13 mouse cellular contexts compared by ENCODE assay signal in the genomic region with DNA sequence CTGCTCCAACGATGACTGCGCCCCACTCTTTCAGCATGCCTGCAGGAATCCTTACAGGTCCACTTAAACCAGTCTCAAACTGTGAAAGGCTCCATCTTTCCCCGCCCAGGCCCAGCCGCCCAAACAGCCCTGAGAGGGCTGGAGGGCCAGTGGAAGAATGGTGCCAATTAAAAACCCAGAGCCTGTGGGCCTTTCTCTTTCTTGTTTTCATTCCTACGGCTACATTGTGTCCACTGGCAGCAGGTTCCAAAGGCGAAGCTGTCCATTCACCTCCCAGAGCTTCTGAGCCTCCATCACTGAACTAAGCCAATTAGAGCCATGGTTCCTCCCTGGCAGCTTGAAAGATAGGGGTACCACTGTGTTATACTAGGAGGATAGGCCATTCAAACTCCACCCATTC.
A peak's percentile ranks its signal among the peaks of the same experiment; 100 is the strongest.
DNase-seq lines count a peak whose midpoint lies in the region; ATAC-seq and TF ChIP-seq lines count a peak whose summit lies in the region.
"Had no signal": no experiment of that assay in that cellular context is flagged by ENCODE, and none has a peak within 500 bp of the region (broad histone marks: within the 10 kb centered on the region; RNA-seq: fewer than 3 reads in every experiment).

No protein-coding gene starts in this region.

- no peaks in the 10 kb centered on the region for H3K9me3 ChIP-seq in intestine, postnatal 0 days (ENCODE audit: control insufficient read depth)
- H3K9me3 ChIP-seq in intestine, embryonic 15.5 days, result no peaks in the 10 kb centered on the region
- no peaks in the 10 kb centered on the region for H3K9me3 ChIP-seq in forebrain, embryonic 13.5 days (replicated peaks)
- H3K9me3 ChIP-seq in midbrain, embryonic 11.5 days (ENCODE audit: control insufficient read depth, low read length), result no peaks in the 10 kb centered on the region
- H3K9me3 ChIP-seq: limb, embryonic 12.5 days had no signal

- peaks cover 23% of the 10 kb centered on the region; the same call in 1 of the 2 replicates for H3K4me1 ChIP-seq in intestine, postnatal 0 days (replicated peaks; ENCODE audit: control insufficient read depth, insufficient read depth, low read length)
- peaks cover 26% of the 10 kb centered on the region for H3K4me1 ChIP-seq in intestine, embryonic 15.5 days (replicated peaks)
- peaks cover 21% of the 10 kb centered on the region for H3K4me1 ChIP-seq in bone marrow, adult 2 months (ENCODE audit: control insufficient read depth, insufficient read depth, low read length)
- peaks cover 93% of the 10 kb centered on the region for H3K4me1 ChIP-seq in forebrain, embryonic 13.5 days
- H3K4me1 ChIP-seq in midbrain, embryonic 11.5 days (ENCODE audit: control insufficient read depth, insufficient read depth, low read length), result peaks cover 18% of the 10 kb centered on the region
- H3K4me1 ChIP-seq in heart, adult 2 months (ENCODE audit: control insufficient read depth, insufficient read depth, low read length), result peaks cover 32% of the 10 kb centered on the region

- no peaks in the 10 kb centered on the region for H3K79me2 ChIP-seq in heart, adult 2 months (replicated peaks; ENCODE audit: control insufficient read depth, insufficient read depth, low read length)

- intact Hi-C loops in heart, adult 2 months (cut with DNase I), result no loop called here

- 90% methylated on average over 6 of the region's 6 CpGs for WGBS in intestine, postnatal 0 days
- WGBS in intestine, embryonic 15.5 days, result 85% methylated on average over 6 of the region's 6 CpGs
- WGBS in bone marrow, adult 2 months, result 95% methylated on average over 6 of the region's 6 CpGs
- 7% methylated on average over 6 of the region's 6 CpGs for WGBS in forebrain, embryonic 13.5 days
- 41% methylated on average over 6 of the region's 6 CpGs for WGBS in midbrain, embryonic 11.5 days
- WGBS in heart, adult 2 months, result 84% methylated on average over 6 of the region's 6 CpGs

- H3K4me2 ChIP-seq in intestine, postnatal 0 days (replicated peaks; ENCODE audit: low read depth), result no peak overlapping the region
- H3K4me2 ChIP-seq in intestine, embryonic 15.5 days (replicated peaks), result no peak overlapping the region
- H3K4me2 ChIP-seq in forebrain, embryonic 13.5 days, result no peak overlapping the region
- no peak overlapping the region for H3K4me2 ChIP-seq in midbrain, embryonic 11.5 days
- H3K4me2 ChIP-seq: limb, embryonic 12.5 days had no signal

- no peak overlapping the region for H3K9ac ChIP-seq in intestine, postnatal 0 days (ENCODE audit: low read depth, low read length)
- H3K9ac ChIP-seq in intestine, embryonic 15.5 days, result no peak overlapping the region
- H3K9ac ChIP-seq in forebrain, embryonic 13.5 days, result 0 out of 2 replicates have a peak overlapping the region, but pooled peaks have one; percentile 10
- no peak overlapping the region for H3K9ac ChIP-seq in midbrain, embryonic 11.5 days (ENCODE audit: low read length)
- H3K9ac ChIP-seq in heart, adult 2 months (ENCODE audit: low read depth, low read length), result no peak overlapping the region
- H3K9ac ChIP-seq: limb, embryonic 12.5 days had no signal

- peaks cover 14% of the 10 kb centered on the region; the same call in 1 of the 2 replicates for H3K36me3 ChIP-seq in intestine, postnatal 0 days (ENCODE audit: control insufficient read depth, insufficient read depth)
- no peaks in the 10 kb centered on the region for H3K36me3 ChIP-seq in intestine, embryonic 15.5 days
- 0 out of 2 replicates have a peak, but pooled peaks cover 3% of the 10 kb centered on the region for H3K36me3 ChIP-seq in forebrain, embryonic 13.5 days (ENCODE audit: poor library complexity, severe bottlenecking)
- no peaks in the 10 kb centered on the region for H3K36me3 ChIP-seq in midbrain, embryonic 11.5 days (ENCODE audit: control insufficient read depth, insufficient read depth, low read length)
- peaks cover 2% of the 10 kb centered on the region; the same call in 1 of the 2 replicates for H3K36me3 ChIP-seq in heart, adult 2 months (ENCODE audit: control insufficient read depth, insufficient read depth, low read length)

- no peak for TF ChIP-seq POLR2A in bone marrow, adult 2 months (IDR thresholded peaks at IDR 0.05; ENCODE audit: borderline replicate concordance, control insufficient read depth, low read depth, low read length)
- TF ChIP-seq POLR2A in heart, adult 2 months (IDR thresholded peaks at IDR 0.05; ENCODE audit: insufficient read depth, low read depth, low read length), result no peak

- no peak for ATAC-seq in intestine, postnatal 0 days
- ATAC-seq in intestine, embryonic 15.5 days, result no peak
- ATAC-seq in forebrain, embryonic 13.5 days, result peak; percentile 73
- ATAC-seq in midbrain, embryonic 11.5 days (ENCODE audit: low FRiP score), result 0 out of 2 replicates have a peak, but pooled peaks have one; percentile 4

- no peak for TF ChIP-seq CTCF in intestine, postnatal 0 days (IDR thresholded peaks at IDR 0.05; ENCODE audit: low read depth)
- no peak for TF ChIP-seq CTCF in bone marrow, adult 2 months (IDR thresholded peaks at IDR 0.05; ENCODE audit: control insufficient read depth, insufficient read depth, low read length)
- TF ChIP-seq CTCF in heart, adult 2 months (IDR thresholded peaks at IDR 0.05), result no peak

- no peak for TF ChIP-seq EP300 in heart, adult 2 months (IDR thresholded peaks at IDR 0.05; ENCODE audit: insufficient read depth, low read depth, low read length)

- DNase-seq in midbrain, embryonic 11.5 days (ENCODE audit: low spot score, missing footprints), result no peak
- DNase-seq in urinary bladder, postnatal 36 days (ENCODE audit: low spot score in 2 of 2), result no peak
- no peak for DNase-seq in right cerebral cortex, postnatal 10 days (ENCODE audit: low spot score in 2 of 2)
- DNase-seq in heart, adult 2 months, result no peak
- DNase-seq: adrenal gland, adult 8-10 months; cerebellum, adult 11-12 months; kidney, postnatal 4 days; thymus, postnatal 14 days had no signal

- H3K27ac ChIP-seq in intestine, postnatal 0 days (ENCODE audit: low read depth, low read length), result peak overlapping the region; percentile 8; the same call in 1 of the 2 replicates
- H3K27ac ChIP-seq in intestine, embryonic 15.5 days, result no peak overlapping the region
- peak overlapping the region; percentile 68; the same call in 1 of the 2 replicates for H3K27ac ChIP-seq in bone marrow, adult 2 months (ENCODE audit: control insufficient read depth, insufficient read depth, low read depth, low read length, poor library complexity)
- peak overlapping the region; percentile 88 for H3K27ac ChIP-seq in forebrain, embryonic 13.5 days
- H3K27ac ChIP-seq in midbrain, embryonic 11.5 days (ENCODE audit: low read depth, low read length), result 0 out of 2 replicates have a peak overlapping the region, but pooled peaks have one; percentile 12
- H3K27ac ChIP-seq in heart, adult 2 months, result no peak overlapping the region
- H3K27ac ChIP-seq: limb, embryonic 12.5 days had no signal

- H3K27me3 ChIP-seq in intestine, postnatal 0 days (replicated peaks; ENCODE audit: control insufficient read depth, insufficient read depth, low read length), result no peaks in the 10 kb centered on the region
- no peaks in the 10 kb centered on the region for H3K27me3 ChIP-seq in intestine, embryonic 15.5 days (replicated peaks)
- H3K27me3 ChIP-seq in forebrain, embryonic 13.5 days, result no peaks in the 10 kb centered on the region
- H3K27me3 ChIP-seq in midbrain, embryonic 11.5 days (ENCODE audit: control insufficient read depth, insufficient read depth, low read length), result no peaks in the 10 kb centered on the region
- no peaks in the 10 kb centered on the region for H3K27me3 ChIP-seq in heart, adult 2 months (ENCODE audit: control insufficient read depth, insufficient read depth, low read length)
- H3K27me3 ChIP-seq: limb, embryonic 12.5 days had no signal

- no peak overlapping the region for H3K4me3 ChIP-seq in intestine, postnatal 0 days (ENCODE audit: low read depth, low read length)
- no peak overlapping the region for H3K4me3 ChIP-seq in intestine, embryonic 15.5 days (replicated peaks)
- no peak overlapping the region for H3K4me3 ChIP-seq in bone marrow, adult 2 months (replicated peaks; ENCODE audit: control insufficient read depth, low read depth, low read length)
- H3K4me3 ChIP-seq in forebrain, embryonic 13.5 days, result no peak overlapping the region
- H3K4me3 ChIP-seq in midbrain, embryonic 11.5 days (ENCODE audit: low read depth, low read length), result no peak overlapping the region
- no peak overlapping the region for H3K4me3 ChIP-seq in heart, adult 2 months
- H3K4me3 ChIP-seq: limb, embryonic 12.5 days had no signal

Comparison
In these comparisons a context has a peak if more than half of its experiments do, and no peak if none do; other contexts are left out.
1. H3K27ac ChIP-seq: peak in intestine, postnatal 0 days (single experiment), bone marrow, adult 2 months (single experiment), forebrain, embryonic 13.5 days (single experiment) and midbrain, embryonic 11.5 days (single experiment); none in intestine, embryonic 15.5 days (single experiment) and heart, adult 2 months (single experiment).
2. ATAC-seq: peak in forebrain, embryonic 13.5 days (single experiment) and midbrain, embryonic 11.5 days (single experiment); none in intestine, postnatal 0 days (single experiment) and intestine, embryonic 15.5 days (single experiment).